In the genomic region with DNA sequence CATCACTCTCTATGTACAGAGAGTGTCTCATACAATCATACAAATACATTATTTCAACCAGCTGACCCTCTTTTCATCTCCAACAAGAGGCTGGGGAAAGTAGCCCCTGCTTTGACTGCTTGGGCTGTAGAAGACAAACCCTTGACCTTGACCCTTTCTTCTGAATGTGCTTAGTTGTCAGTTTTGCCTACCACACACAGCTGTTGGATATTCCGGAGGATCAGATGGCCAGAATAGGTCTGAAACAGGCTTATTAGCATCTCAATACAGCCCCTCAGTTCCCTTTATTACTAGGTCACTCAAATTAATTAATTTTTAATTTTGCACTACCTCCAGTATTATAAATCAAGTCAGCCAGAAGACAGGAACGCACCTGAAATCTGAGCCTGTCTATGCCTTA, we compare ENCODE assay signal across 19 mouse cellular contexts.
DNase-seq lines count a peak whose midpoint lies in the region; ATAC-seq lines count a peak whose summit lies in the region.
"Had no signal": no experiment of that assay in that cellular context is flagged by ENCODE, and none has a peak within 500 bp of the region (broad histone marks: within the 10 kb centered on the region; RNA-seq: fewer than 3 reads in every experiment).

No protein-coding gene starts in this region.

- H3K9me3 ChIP-seq in midbrain, embryonic 10.5 days (replicated peaks) = no peaks in the 10 kb centered on the region
- H3K9me3 ChIP-seq in midbrain, embryonic 16.5 days (replicated peaks; ENCODE audit: control insufficient read depth, low read length, poor library complexity, severe bottlenecking) = no peaks in the 10 kb centered on the region; the same call in 1 of the 2 replicates
- no peaks in the 10 kb centered on the region for H3K9me3 ChIP-seq in hindbrain, embryonic 12.5 days (replicated peaks)
- no peaks in the 10 kb centered on the region for H3K9me3 ChIP-seq in neural tube, embryonic 13.5 days
- H3K9me3 ChIP-seq: embryonic facial prominence, embryonic 13.5 days; heart, embryonic 12.5 days had no signal

- H3K4me1 ChIP-seq in midbrain, embryonic 10.5 days = peaks cover 43% of the 10 kb centered on the region
- H3K4me1 ChIP-seq in midbrain, embryonic 16.5 days (ENCODE audit: control insufficient read depth, insufficient read depth, low read length) = peaks cover 12% of the 10 kb centered on the region
- peaks cover 15% of the 10 kb centered on the region for H3K4me1 ChIP-seq in hindbrain, embryonic 12.5 days
- peaks cover 18% of the 10 kb centered on the region for H3K4me1 ChIP-seq in neural tube, embryonic 13.5 days (replicated peaks)
- H3K4me1 ChIP-seq: embryonic facial prominence, embryonic 13.5 days; heart, embryonic 12.5 days had no signal

- H3K4me3 ChIP-seq in midbrain, embryonic 10.5 days = no peak overlapping the region
- H3K4me3 ChIP-seq in midbrain, embryonic 16.5 days (ENCODE audit: low read depth, low read length) = no peak overlapping the region
- H3K4me3 ChIP-seq in hindbrain, embryonic 12.5 days = no peak overlapping the region
- no peak overlapping the region for H3K4me3 ChIP-seq in neural tube, embryonic 13.5 days
- H3K4me3 ChIP-seq: embryonic facial prominence, embryonic 13.5 days; heart, embryonic 12.5 days had no signal

- no peak for ATAC-seq in midbrain, embryonic 16.5 days
- ATAC-seq in hindbrain, embryonic 12.5 days (ENCODE audit: low FRiP score) = peak; percentile 74
- 0 out of 2 replicates have a peak, but pooled peaks have one; percentile 44 for ATAC-seq in neural tube, embryonic 13.5 days (ENCODE audit: low read depth)
- ATAC-seq: activated CD4-positive, CD25-positive, alpha-beta regulatory T cell, adult 4 months; intestine, embryonic 16.5 days; Patski had no signal

- 0 out of 2 replicates have a peak overlapping the region, but pooled peaks have one; percentile 38 for H3K27ac ChIP-seq in midbrain, embryonic 10.5 days (replicated peaks)
- H3K27ac ChIP-seq in midbrain, embryonic 16.5 days (ENCODE audit: low read length) = no peak overlapping the region
- no peak overlapping the region for H3K27ac ChIP-seq in hindbrain, embryonic 12.5 days
- no peak overlapping the region for H3K27ac ChIP-seq in neural tube, embryonic 13.5 days (replicated peaks)
- H3K27ac ChIP-seq: embryonic facial prominence, embryonic 13.5 days; macrophage had no signal

- no peak for DNase-seq in midbrain, embryonic 10.5 days (ENCODE audit: low spot score)
- DNase-seq in embryo, embryonic 11 days = peak; percentile 60
- DNase-seq in lung, postnatal 10 days = no peak
- no peak for DNase-seq in lung, postnatal 36 days
- DNase-seq: cerebellum, postnatal 10 days; heart, postnatal 36 days; left cerebral cortex, postnatal 4 days; lung, adult 2 months; right cerebral cortex, postnatal 14 days had no signal

- no peaks in the 10 kb centered on the region for H3K27me3 ChIP-seq in midbrain, embryonic 10.5 days (ENCODE audit: low read depth, poor library complexity, severe bottlenecking)
- H3K27me3 ChIP-seq in midbrain, embryonic 16.5 days (ENCODE audit: control insufficient read depth, insufficient read depth, low read depth, low read length) = no peaks in the 10 kb centered on the region
- no peaks in the 10 kb centered on the region for H3K27me3 ChIP-seq in hindbrain, embryonic 12.5 days
- no peaks in the 10 kb centered on the region for H3K27me3 ChIP-seq in neural tube, embryonic 13.5 days
- H3K27me3 ChIP-seq: embryonic facial prominence, embryonic 13.5 days; heart, embryonic 12.5 days; Patski had no signal

- 41% methylated on average over 2 of the region's 2 CpGs for WGBS in midbrain, embryonic 10.5 days
- WGBS in midbrain, embryonic 16.5 days = 24% methylated on average over 2 of the region's 2 CpGs
- 10% methylated on average over 2 of the region's 2 CpGs for WGBS in hindbrain, embryonic 12.5 days
- 21% methylated on average over 2 of the region's 2 CpGs for WGBS in neural tube, embryonic 13.5 days

- H3K36me3 ChIP-seq in midbrain, embryonic 10.5 days = no peaks in the 10 kb centered on the region
- no peaks in the 10 kb centered on the region for H3K36me3 ChIP-seq in midbrain, embryonic 16.5 days (ENCODE audit: control insufficient read depth, insufficient read depth, low read length)
- no peaks in the 10 kb centered on the region for H3K36me3 ChIP-seq in hindbrain, embryonic 12.5 days
- H3K36me3 ChIP-seq in neural tube, embryonic 13.5 days = no peaks in the 10 kb centered on the region
- H3K36me3 ChIP-seq: embryonic facial prominence, embryonic 13.5 days; heart, embryonic 12.5 days had no signal

- H3K4me2 ChIP-seq in midbrain, embryonic 16.5 days (ENCODE audit: low read length) = no peak overlapping the region
- H3K4me2 ChIP-seq in hindbrain, embryonic 12.5 days (replicated peaks) = no peak overlapping the region
- H3K4me2 ChIP-seq in neural tube, embryonic 13.5 days = no peak overlapping the region
- H3K4me2 ChIP-seq: embryonic facial prominence, embryonic 13.5 days; heart, embryonic 12.5 days; liver, embryonic 11.5 days had no signal

- no peak overlapping the region for H3K9ac ChIP-seq in midbrain, embryonic 16.5 days (ENCODE audit: low read depth, low read length)
- no peak overlapping the region for H3K9ac ChIP-seq in hindbrain, embryonic 12.5 days
- H3K9ac ChIP-seq in neural tube, embryonic 13.5 days = no peak overlapping the region
- H3K9ac ChIP-seq: embryonic facial prominence, embryonic 13.5 days; heart, embryonic 12.5 days had no signal
